Mouse (Mus musculus) G1E (cell line): ENCODE results near the gene Gm49358. TPM values are rescaled to one million over a fixed set of nuclear protein-coding genes. Genes with fewer than 3 reads are reported as not detected.

Experiments used
- ATAC-seq: 2 replicates; pipeline ENCODE4 v1.8.0; 2016; ENCODE audit warnings: mild to moderate bottlenecking; ENCODE audit not compliant: insufficient number of reproducible peaks, poor library complexity, low FRiP score, severe bottlenecking; ENCODE audit errors: extremely low read depth
- DNase-seq: peaks from one replicate; pipeline ENCODE4 v3.0.0; 2012; ENCODE audit warnings: low spot score
- H3K27me3 ChIP-seq: 2 replicates; pipeline ENCODE4 v1.6.1; 2012; ENCODE audit warnings: mild to moderate bottlenecking, low read length, inconsistent platforms; ENCODE audit not compliant: insufficient read depth
- H3K36me3 ChIP-seq: replicated peaks from 2 replicates; pipeline ENCODE3; 2012; ENCODE audit warnings: mild to moderate bottlenecking, inconsistent platforms
- H3K4me1 ChIP-seq: 2 replicates; pipeline ENCODE4 v1.6.1; 2012; ENCODE audit warnings: low read depth, low read length, inconsistent platforms, mixed read lengths; ENCODE audit not compliant: insufficient read depth
- H3K4me3 ChIP-seq: 2 replicates; pipeline ENCODE4 v1.5.1; 2012; ENCODE audit warnings: low read depth, mild to moderate bottlenecking, inconsistent platforms, low read length, moderate library complexity, mixed read lengths
- H3K9me3 ChIP-seq: replicated peaks from 2 replicates; pipeline ENCODE4 v1.6.1; 2012; ENCODE audit warnings: inconsistent platforms
- CTCF ChIP-seq: IDR thresholded peaks from 2 replicates; pipeline ENCODE4 v1.5.1; 2012; ENCODE audit warnings: low read depth, low read length, inconsistent platforms, mixed read lengths
- GATA1 ChIP-seq: IDR thresholded peaks from 2 replicates; pipeline ENCODE4 v1.6.1; 2012; ENCODE audit warnings: borderline replicate concordance, low read length, inconsistent platforms, mixed read lengths
- GATA2 ChIP-seq: IDR thresholded peaks from 2 replicates; pipeline ENCODE4 v1.6.1; 2012; ENCODE audit warnings: low read depth, low read length, inconsistent platforms, borderline replicate concordance
- POLR2AphosphoS5 ChIP-seq: IDR thresholded peaks from 2 replicates; pipeline ENCODE4 v1.6.1; 2012; ENCODE audit warnings: low read depth, low read length, inconsistent platforms; ENCODE audit not compliant: insufficient replicate concordance
- TAL1 ChIP-seq: conservative IDR thresholded peaks from 2 replicates; pipeline ENCODE4 v1.6.1; 2012; ENCODE audit warnings: low read depth, low read length, inconsistent platforms, mixed read lengths
- polyA plus RNA-seq: library from polyadenylated mRNA; stranded (reverse); fragments of >175 nt; gene quantifications from 2 replicates; pipeline ENCODE4 v1.2.3, GENCODE M21; 2012
- total RNA-seq, 2 experiments: library from RNA; stranded (forward) in 1 of 2; stranded (reverse) in 1 of 2; fragments of 200-1000 nt in 1 of 2; fragments of >200 nt in 1 of 2; fragmentation: Nextera tagmentation in 1 of 2; gene quantifications; 2 replicates each; pipeline ENCODE4 v1.2.3; 2014 to 2017

The Gm49358 gene
- total and polyA plus RNA-seq, 3 experiments = not detected

DNA sequence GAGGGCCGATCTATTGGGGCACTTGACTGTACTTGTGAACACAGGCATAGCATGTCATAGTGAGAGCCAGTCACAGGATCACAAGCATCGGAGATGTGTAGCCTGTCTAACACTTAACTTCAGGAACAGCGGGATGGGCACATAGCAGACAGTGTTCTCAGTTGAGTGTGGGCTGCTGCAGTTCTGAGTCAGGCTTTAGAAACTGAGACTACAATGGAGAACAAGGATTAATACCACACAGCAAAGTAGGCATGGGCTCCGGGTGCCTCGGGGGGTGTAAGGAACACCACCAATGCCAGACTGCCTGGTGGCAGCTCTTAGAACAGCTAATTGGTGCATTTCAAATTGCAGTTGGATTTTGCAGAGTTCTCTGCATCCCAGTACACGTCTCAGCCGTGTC is 57.2 kb downstream of the Gm49358 start:
- TF ChIP-seq CTCF (no peak), GATA2 (no peak), TAL1 (no peak), POLR2AphosphoS5 (no peak), GATA1 (no peak)
- no peaks in the 10 kb centered on the region for H3K27me3 ChIP-seq
- peaks cover 9% of the 10 kb centered on the region for H3K4me1 ChIP-seq
- no peaks in the 10 kb centered on the region for H3K9me3 ChIP-seq
- peaks cover 94% of the 10 kb centered on the region for H3K36me3 ChIP-seq
- DNase-seq = no peak
- H3K4me3 ChIP-seq = no peak overlapping the region
- ATAC-seq = no peak

DNA sequence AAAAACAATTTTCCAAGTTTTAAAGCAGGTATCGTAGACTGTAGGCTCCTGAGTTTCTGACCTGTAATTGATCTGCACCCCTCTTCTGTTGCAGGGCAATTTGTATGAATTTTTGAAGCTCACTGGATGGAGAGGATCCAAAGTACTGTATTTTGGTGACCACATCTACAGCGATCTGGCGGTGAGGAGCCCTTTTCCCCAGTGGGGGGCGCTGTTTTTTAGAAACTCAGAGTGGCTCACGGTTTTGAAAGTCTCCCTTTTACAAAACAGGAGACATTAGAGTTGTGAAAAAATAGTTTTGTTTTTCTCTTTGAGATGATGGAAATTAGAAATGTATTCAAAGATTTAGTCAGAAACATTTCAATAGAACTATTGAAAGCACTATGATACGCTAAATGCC is 60.3 kb downstream of the Gm49358 start:
- Histone ChIP-seq H3K4me3 (no peak overlapping the region), H3K27me3 (no peaks in the 10 kb centered on the region), H3K4me1 (no peaks in the 10 kb centered on the region), H3K36me3 (peaks cover 99% of the 10 kb centered on the region), H3K9me3 (peaks cover 2% of the 10 kb centered on the region; the same call in 1 of the 2 replicates)
- DNase-seq (no peak), ATAC-seq (no peak)
- TF ChIP-seq GATA2 (no peak), TAL1 (no peak), POLR2AphosphoS5 (no peak), CTCF (no peak), GATA1 (no peak)

DNA sequence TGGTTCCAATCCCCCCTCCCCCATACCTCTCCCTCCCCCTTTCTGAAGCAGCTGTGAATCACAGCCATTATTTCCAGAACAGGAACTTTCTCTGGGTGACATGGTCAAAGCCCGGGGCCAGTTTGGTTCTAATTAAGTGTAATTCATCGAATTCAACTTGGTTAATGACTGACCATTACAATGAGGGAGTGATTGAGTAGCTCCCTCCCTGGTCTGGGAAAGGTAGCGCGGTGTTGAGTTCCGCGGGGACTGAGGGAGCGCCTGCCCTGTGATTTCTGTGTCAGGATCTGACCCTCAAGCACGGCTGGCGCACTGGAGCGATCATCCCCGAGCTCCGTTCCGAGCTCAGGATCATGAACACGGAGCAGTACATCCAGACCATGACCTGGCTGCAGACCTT is 61.1 kb downstream of the Gm49358 start:
- ATAC-seq = no peak
- TF ChIP-seq POLR2AphosphoS5 = no peak
- no peak for TF ChIP-seq GATA2
- no peak for TF ChIP-seq GATA1
- TF ChIP-seq TAL1 = no peak
- TF ChIP-seq CTCF = no peak
- Histone ChIP-seq H3K4me1 (peaks cover 5% of the 10 kb centered on the region), H3K27me3 (no peaks in the 10 kb centered on the region), H3K9me3 (peaks cover 2% of the 10 kb centered on the region; the same call in 1 of the 2 replicates), H3K36me3 (peaks cover 99% of the 10 kb centered on the region), H3K4me3 (no peak overlapping the region)
- DNase-seq = no peak

DNA sequence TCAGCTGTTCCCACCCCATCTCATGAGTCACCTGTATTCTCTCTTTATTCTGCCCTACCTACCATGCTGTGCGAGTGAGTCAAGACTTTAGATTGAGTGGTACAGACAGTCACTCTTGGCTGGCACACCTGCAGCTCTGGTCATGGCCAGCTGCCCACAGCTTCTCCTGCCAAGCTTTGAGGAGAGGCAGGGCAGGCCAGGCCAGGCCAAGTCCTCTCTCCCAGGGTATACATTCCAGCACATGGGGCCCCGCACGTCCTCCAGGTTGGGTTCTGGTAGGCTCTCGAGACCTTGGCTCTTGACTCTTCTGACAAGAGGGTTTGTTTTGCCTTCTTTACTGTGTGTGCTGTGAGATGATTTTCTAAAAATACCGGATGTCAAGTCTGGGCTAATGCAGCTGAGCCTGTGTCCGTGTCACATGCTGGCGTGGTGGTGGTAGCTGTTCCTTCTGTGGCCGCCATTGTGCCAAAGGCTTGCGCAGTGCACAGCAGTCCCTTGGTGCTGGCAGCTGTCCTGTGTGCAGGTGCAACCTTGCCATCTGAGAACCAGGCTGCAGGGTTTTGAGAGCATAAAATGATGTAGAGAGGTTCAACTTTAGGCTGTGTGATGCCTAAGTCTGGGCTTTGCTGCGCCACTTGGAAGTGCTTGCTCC is 62.2 kb downstream of the Gm49358 start:
- no peaks in the 10 kb centered on the region for H3K27me3 ChIP-seq
- H3K4me3 ChIP-seq = no peak overlapping the region
- H3K9me3 ChIP-seq = peaks cover 2% of the 10 kb centered on the region; the same call in 1 of the 2 replicates
- no peak for DNase-seq
- TF ChIP-seq POLR2AphosphoS5 (no peak), GATA2 (no peak), CTCF (no peak), TAL1 (no peak), GATA1 (no peak)
- peaks cover 97% of the 10 kb centered on the region for H3K36me3 ChIP-seq
- peaks cover 6% of the 10 kb centered on the region for H3K4me1 ChIP-seq
- ATAC-seq = no peak

DNA sequence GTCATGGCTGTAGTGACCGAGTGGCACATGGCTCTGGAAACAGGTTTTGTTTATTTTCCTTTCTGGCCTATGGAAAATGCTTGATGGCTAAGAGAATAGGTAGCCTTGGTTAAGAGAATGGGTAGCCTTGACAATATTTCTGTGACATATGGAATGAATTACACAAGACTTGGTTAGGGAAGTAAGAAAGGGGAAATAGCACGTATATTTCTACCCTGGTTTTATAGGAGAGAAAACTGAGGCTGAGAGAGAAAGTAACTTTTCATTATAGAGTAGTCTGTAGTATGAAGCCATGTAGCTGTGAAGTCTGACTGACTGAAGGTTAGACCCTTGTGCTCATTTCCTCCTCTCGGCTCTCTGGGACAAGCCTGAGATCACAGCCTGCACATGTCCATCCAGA is 63.2 kb downstream of the Gm49358 start:
- Histone ChIP-seq H3K4me1 (peaks cover 6% of the 10 kb centered on the region), H3K9me3 (peaks cover 2% of the 10 kb centered on the region; the same call in 1 of the 2 replicates), H3K4me3 (no peak overlapping the region), H3K27me3 (no peaks in the 10 kb centered on the region), H3K36me3 (peaks cover 97% of the 10 kb centered on the region)
- TF ChIP-seq TAL1 (no peak), CTCF (no peak), GATA2 (no peak), POLR2AphosphoS5 (no peak), GATA1 (no peak)
- DNase-seq (no peak), ATAC-seq (no peak)

DNA sequence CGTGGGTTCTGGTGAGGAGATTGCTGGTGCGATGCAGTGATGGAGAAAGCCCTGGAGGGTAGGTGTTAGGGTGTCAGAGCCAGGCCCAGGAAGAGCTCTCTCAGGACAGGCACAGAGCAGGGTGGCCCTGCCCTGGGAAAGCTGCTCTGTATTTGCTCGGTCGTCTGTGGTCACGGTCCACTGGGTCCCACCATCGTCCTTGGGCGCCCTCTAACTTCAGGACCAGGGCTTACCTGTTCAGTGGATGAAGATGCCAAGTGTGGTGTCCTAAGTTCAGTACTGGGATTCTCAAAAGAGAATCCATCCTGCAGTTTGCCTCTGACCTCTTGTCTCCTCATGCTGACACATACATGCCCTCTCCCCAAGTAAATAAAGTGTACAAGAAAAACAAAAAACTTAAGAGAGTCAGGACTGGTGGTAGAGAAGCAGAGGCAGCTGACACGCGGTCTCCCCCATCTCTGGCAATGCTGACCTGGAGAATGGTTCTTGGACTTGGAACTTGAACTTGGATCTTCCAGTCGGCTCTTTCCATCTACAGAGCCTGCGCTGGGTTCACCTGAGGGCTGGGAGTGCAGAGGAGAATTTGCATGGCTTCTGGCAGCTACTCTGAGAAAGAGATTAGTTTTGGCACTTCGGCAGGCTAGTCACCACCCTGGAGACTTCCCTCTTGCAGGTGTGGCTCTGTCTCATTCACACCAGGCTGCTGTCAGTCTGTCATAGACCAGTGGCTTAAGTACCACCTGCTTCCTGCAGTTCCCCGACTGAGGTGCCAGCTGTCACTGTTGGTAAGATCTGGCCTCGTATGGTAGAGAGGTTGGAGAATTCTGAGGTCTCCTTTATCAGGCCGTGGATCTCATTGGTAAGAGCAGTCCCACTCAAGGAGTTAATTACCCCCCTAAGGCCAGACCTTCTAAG is 64.7 kb downstream of the Gm49358 start:
- DNase-seq (no peak), ATAC-seq (no peak)
- Histone ChIP-seq H3K9me3 (peaks cover 2% of the 10 kb centered on the region; the same call in 1 of the 2 replicates), H3K27me3 (no peaks in the 10 kb centered on the region), H3K4me1 (peaks cover 6% of the 10 kb centered on the region), H3K36me3 (peaks cover 97% of the 10 kb centered on the region), H3K4me3 (no peak overlapping the region)
- TF ChIP-seq TAL1 = no peak
- TF ChIP-seq CTCF = no peak
- TF ChIP-seq GATA1 = no peak
- TF ChIP-seq POLR2AphosphoS5 = no peak
- TF ChIP-seq GATA2 = no peak
